8 mouse cellular contexts compared by ENCODE assay signal in genomic region chr1:75477966-75478290, GRCm38 (mm10). TPM values are rescaled to one million over a fixed set of nuclear protein-coding genes. Genes with fewer than 3 reads are reported as not detected.
A peak's percentile ranks its signal among the peaks of the same experiment; 100 is the strongest.
DNase-seq lines count a peak whose midpoint lies in the region; ATAC-seq and TF ChIP-seq lines count a peak whose summit lies in the region.

No protein-coding gene starts in this region.

- H3K27me3 ChIP-seq in megakaryocyte, embryonic 14.5 days (replicated peaks): peaks cover 97% of the 10 kb centered on the region
- peaks cover 10% of the 10 kb centered on the region; the same call in 1 of the 2 replicates for H3K27me3 ChIP-seq in limb, embryonic 14.5 days (ENCODE audit: control insufficient read depth, insufficient read depth, low read length)
- H3K27me3 ChIP-seq in stomach, embryonic 16.5 days (ENCODE audit: control insufficient read depth, insufficient read depth, low read length): peaks cover 23% of the 10 kb centered on the region

- no peak overlapping the region for H3K9ac ChIP-seq in limb, embryonic 14.5 days (ENCODE audit: low read depth, low read length, severe bottlenecking)
- H3K9ac ChIP-seq in stomach, embryonic 16.5 days (ENCODE audit: low read length): peak overlapping the region; percentile 83

- WGBS in limb, embryonic 14.5 days: 44% methylated on average over 3 of the region's 3 CpGs
- WGBS in stomach, embryonic 16.5 days: 53% methylated on average over 3 of the region's 3 CpGs

- no peak for ATAC-seq in CD4-positive, CD25-positive, alpha-beta regulatory T cell, adult 4 months
- no peak for ATAC-seq in megakaryocyte, adult 5-6 weeks (ENCODE audit: poor library complexity, severe bottlenecking)
- no peak for ATAC-seq in limb, embryonic 14.5 days (ENCODE audit: low FRiP score, low read depth)
- no peak for ATAC-seq in stomach, embryonic 16.5 days (ENCODE audit: insufficient read depth, low FRiP score)

- peak; percentile 54 for DNase-seq in CD4-positive, CD25-positive, alpha-beta regulatory T cell, adult 2 months (ENCODE audit: low read depth, low spot score)
- no peak for DNase-seq in limb, embryonic 14.5 days (ENCODE audit: low spot score)
- no peak for DNase-seq in left cerebral cortex, postnatal 4 days
- no peak for DNase-seq in embryo, embryonic 10 days (ENCODE audit: low spot score)

- H3K9me3 ChIP-seq in megakaryocyte, embryonic 14.5 days: peaks cover 7% of the 10 kb centered on the region; the same call in 1 of the 2 replicates
- no peaks in the 10 kb centered on the region for H3K9me3 ChIP-seq in limb, embryonic 14.5 days (ENCODE audit: control insufficient read depth, low read length)
- no peaks in the 10 kb centered on the region for H3K9me3 ChIP-seq in stomach, embryonic 16.5 days (replicated peaks; ENCODE audit: control insufficient read depth, low read length)

- TF ChIP-seq POLR2A in limb, embryonic 14.5 days (IDR thresholded peaks at IDR 0.05; ENCODE audit: borderline replicate concordance, extremely low read depth, insufficient read depth, insufficient read length): no peak

- H3K4me3 ChIP-seq in megakaryocyte, embryonic 14.5 days (replicated peaks): peak overlapping the region; percentile 93
- peak overlapping the region; percentile 68 for H3K4me3 ChIP-seq in limb, embryonic 14.5 days (replicated peaks; ENCODE audit: low read length)
- H3K4me3 ChIP-seq in stomach, embryonic 16.5 days (replicated peaks; ENCODE audit: low read length): peak overlapping the region; percentile 75

- no peak overlapping the region for H3K27ac ChIP-seq in limb, embryonic 14.5 days (replicated peaks; ENCODE audit: low read depth, low read length)
- H3K27ac ChIP-seq in stomach, embryonic 16.5 days (ENCODE audit: low read length): no peak overlapping the region

- H3K4me1 ChIP-seq in megakaryocyte, embryonic 14.5 days: peaks cover 35% of the 10 kb centered on the region
- peaks cover 19% of the 10 kb centered on the region for H3K4me1 ChIP-seq in limb, embryonic 14.5 days (ENCODE audit: control insufficient read depth, insufficient read depth, low read length)
- H3K4me1 ChIP-seq in stomach, embryonic 16.5 days (ENCODE audit: control insufficient read depth, insufficient read depth, low read length): peaks cover 18% of the 10 kb centered on the region; the same call in 1 of the 2 replicates

- H3K36me3 ChIP-seq in megakaryocyte, embryonic 14.5 days (replicated peaks; ENCODE audit: low read length): peaks cover 27% of the 10 kb centered on the region
- H3K36me3 ChIP-seq in limb, embryonic 14.5 days (ENCODE audit: control insufficient read depth, insufficient read depth, low read length): peaks cover 38% of the 10 kb centered on the region
- H3K36me3 ChIP-seq in stomach, embryonic 16.5 days (ENCODE audit: control insufficient read depth, insufficient read depth, low read length): peaks cover 13% of the 10 kb centered on the region

- intact Hi-C loops in left cerebral cortex, postnatal 4 days (cut with DNase I): loop anchor here (5.0 kb wide), 1 partner anchor 119 kb away; no protein-coding TSS in a partner anchor

- H3K4me2 ChIP-seq in limb, embryonic 14.5 days (replicated peaks; ENCODE audit: low read depth, low read length, severe bottlenecking): peak overlapping the region; percentile 75
- H3K4me2 ChIP-seq in stomach, embryonic 16.5 days (ENCODE audit: low read depth, low read length): peak overlapping the region; percentile 51

RNA-seq across cellular contexts. Expression of gene Chpf, which starts 1.2 kb away (rescaled TPM):
- 1 to 10 TPM; 5.2 to 5.6 TPM for polyA plus RNA-seq in CD4-positive, CD25-positive, alpha-beta regulatory T cell, adult 4 months (2017; shearing (Covaris generic))
- 9.2 and 30.3 TPM in 2 replicates for polyA plus RNA-seq in megakaryocyte, embryonic 14.5 days (2012; ENCODE audit: insufficient read depth, low replicate concordance)
- total RNA-seq in megakaryocyte, adult 5-6 weeks (2015): 0.50 and 0.69 TPM in 2 replicates
- total RNA-seq in megakaryocyte, adult 5-6 weeks (2017): 0.37 and 0.41 TPM in 2 replicates
- 104 and 148 TPM in 2 replicates for polyA plus RNA-seq in limb, embryonic 14.5 days (2012; rRNA removed)
- 61.6 and 65.0 TPM in 2 replicates for polyA plus RNA-seq in limb, embryonic 14.5 days (2014; fragmentation: Nextera tagmentation; extraction: Ambion mirVana)
- polyA plus RNA-seq in stomach, embryonic 16.5 days (2015; fragmentation: Nextera tagmentation; extraction: Ambion mirVana): 28.0 and 28.1 TPM in 2 replicates
- 10 to 100 TPM; 61.3 to 67.7 TPM for total RNA-seq in left cerebral cortex, postnatal 4 days (2021)

RNA-seq across cellular contexts. Expression of gene Tmem198, which starts 1.4 kb away (rescaled TPM):
- polyA plus RNA-seq in CD4-positive, CD25-positive, alpha-beta regulatory T cell, adult 4 months (2017; shearing (Covaris generic)): not detected
- 1.7 TPM in 1 of 2 replicates, not detected in the other for polyA plus RNA-seq in megakaryocyte, embryonic 14.5 days (2012; ENCODE audit: insufficient read depth, low replicate concordance)
- 0.11 TPM in 1 of 2 replicates, not detected in the other for total RNA-seq in megakaryocyte, adult 5-6 weeks (2015)
- total RNA-seq in megakaryocyte, adult 5-6 weeks (2017): 0.15 TPM in 1 of 2 replicates, not detected in the other
- polyA plus RNA-seq in limb, embryonic 14.5 days (2012; rRNA removed): 1.4 and 2.0 TPM in 2 replicates
- polyA plus RNA-seq in limb, embryonic 14.5 days (2014; fragmentation: Nextera tagmentation; extraction: Ambion mirVana): 0.51 and 1.1 TPM in 2 replicates
- polyA plus RNA-seq in stomach, embryonic 16.5 days (2015; fragmentation: Nextera tagmentation; extraction: Ambion mirVana): 1.6 and 2.1 TPM in 2 replicates
- 10 to 100 TPM; 41.8 to 43.5 TPM for total RNA-seq in left cerebral cortex, postnatal 4 days (2021)

RNA-seq across cellular contexts. Expression of gene Asic4, which starts 27.7 kb away (rescaled TPM):
- not detected for polyA plus RNA-seq in CD4-positive, CD25-positive, alpha-beta regulatory T cell, adult 4 months (2017; shearing (Covaris generic))
- 0.13 TPM in 1 of 2 replicates, not detected in the other for polyA plus RNA-seq in megakaryocyte, embryonic 14.5 days (2012; ENCODE audit: insufficient read depth, low replicate concordance)
- total RNA-seq in megakaryocyte, adult 5-6 weeks (2015): not detected in 2 replicates
- not detected in 2 replicates for total RNA-seq in megakaryocyte, adult 5-6 weeks (2017)
- polyA plus RNA-seq in limb, embryonic 14.5 days (2012; rRNA removed): 0.35 and 0.72 TPM in 2 replicates
- 0.10 and 0.15 TPM in 2 replicates for polyA plus RNA-seq in limb, embryonic 14.5 days (2014; fragmentation: Nextera tagmentation; extraction: Ambion mirVana)
- 1.3 and 1.4 TPM in 2 replicates for polyA plus RNA-seq in stomach, embryonic 16.5 days (2015; fragmentation: Nextera tagmentation; extraction: Ambion mirVana)
- total RNA-seq in left cerebral cortex, postnatal 4 days (2021): 10 to 100 TPM in 1 of 2 experiments, 1 to 10 TPM in 1; 8.6 to 10.2 TPM

RNA-seq across cellular contexts. Expression of gene Obsl1, which starts 28.3 kb away (rescaled TPM):
- not detected for polyA plus RNA-seq in CD4-positive, CD25-positive, alpha-beta regulatory T cell, adult 4 months (2017; shearing (Covaris generic))
- 8.6 and 12.9 TPM in 2 replicates for polyA plus RNA-seq in megakaryocyte, embryonic 14.5 days (2012; ENCODE audit: insufficient read depth, low replicate concordance)
- total RNA-seq in megakaryocyte, adult 5-6 weeks (2015): not detected in 2 replicates
- total RNA-seq in megakaryocyte, adult 5-6 weeks (2017): not detected in 2 replicates
- 315 and 381 TPM in 2 replicates for polyA plus RNA-seq in limb, embryonic 14.5 days (2012; rRNA removed)
- polyA plus RNA-seq in limb, embryonic 14.5 days (2014; fragmentation: Nextera tagmentation; extraction: Ambion mirVana): 108 and 120 TPM in 2 replicates
- 34.1 and 44.4 TPM in 2 replicates for polyA plus RNA-seq in stomach, embryonic 16.5 days (2015; fragmentation: Nextera tagmentation; extraction: Ambion mirVana)
- 10 to 100 TPM; 39.3 to 46.6 TPM for total RNA-seq in left cerebral cortex, postnatal 4 days (2021)

RNA-seq across cellular contexts. Expression of gene Inha, which starts 28.9 kb away (rescaled TPM):
- not detected for polyA plus RNA-seq in CD4-positive, CD25-positive, alpha-beta regulatory T cell, adult 4 months (2017; shearing (Covaris generic))
- polyA plus RNA-seq in megakaryocyte, embryonic 14.5 days (2012; ENCODE audit: insufficient read depth, low replicate concordance): 2.3 and 2.4 TPM in 2 replicates
- total RNA-seq in megakaryocyte, adult 5-6 weeks (2015): not detected in 2 replicates
- not detected in 2 replicates for total RNA-seq in megakaryocyte, adult 5-6 weeks (2017)
- 64.2 and 89.2 TPM in 2 replicates for polyA plus RNA-seq in limb, embryonic 14.5 days (2012; rRNA removed)
- 10.0 and 10.5 TPM in 2 replicates for polyA plus RNA-seq in limb, embryonic 14.5 days (2014; fragmentation: Nextera tagmentation; extraction: Ambion mirVana)
- polyA plus RNA-seq in stomach, embryonic 16.5 days (2015; fragmentation: Nextera tagmentation; extraction: Ambion mirVana): 7.4 and 8.3 TPM in 2 replicates
- 10 to 100 TPM; 42.4 to 42.8 TPM for total RNA-seq in left cerebral cortex, postnatal 4 days (2021)
